Mouse (Mus musculus) olfactory bulb, adult 2 months (tissue): Measurements from ENCODE around the gene Tbx5. TPM values are rescaled to one million over a fixed set of nuclear protein-coding genes. Genes with fewer than 3 reads are reported as not detected.

ENCODE experiments used
- H3K27ac ChIP-seq: fragments of 200-500 bp; 2 replicates; pipeline ENCODE4 v1.5.1; 2012; ENCODE audit warnings: low read depth, low read length; ENCODE audit not compliant: insufficient read depth
- H3K4me1 ChIP-seq: fragments of 200-500 bp; 2 replicates; pipeline ENCODE4 v1.6.1; 2012; ENCODE audit warnings: low read length; ENCODE audit not compliant: control insufficient read depth, insufficient read depth
- H3K4me3 ChIP-seq: fragments of 200-500 bp; 2 replicates; pipeline ENCODE4 v1.5.1; 2012; ENCODE audit warnings: mild to moderate bottlenecking, low read depth, low read length, moderate library complexity; ENCODE audit not compliant: insufficient read depth
- CTCF ChIP-seq: fragments of 200-500 bp; IDR thresholded peaks from 2 replicates; pipeline ENCODE4 v1.5.1; 2012; ENCODE audit warnings: low read depth, mild to moderate bottlenecking, low read length, moderate library complexity; ENCODE audit not compliant: insufficient read depth
- POLR2A ChIP-seq: fragments of 200-500 bp; IDR thresholded peaks from 2 replicates; pipeline ENCODE4 v1.6.1; 2012; ENCODE audit warnings: mild to moderate bottlenecking, low read depth, low read length, moderate library complexity; ENCODE audit not compliant: insufficient read depth
- WGBS: fragments of 180-500 bp; shearing (Covaris S2); methylation state at CpG from one replicate; pipeline ENCODE4 v1.1.7; 2018; 5-methylcytosine and 5-hydroxymethylcytosine counted together
- polyA plus RNA-seq: library from polyadenylated mRNA; stranded (reverse); fragments of >200 nt; gene quantifications from 2 replicates; pipeline ENCODE4 v1.2.4, GENCODE M21; 2012; ENCODE audit warnings: low replicate concordance; ENCODE audit not compliant: missing spikeins, insufficient read depth, insufficient read length

Tbx5 gene
- polyA plus RNA-seq, result not detected in 2 replicates

GRCm38 (mm10) chr5:119832479-119832796, at the start of gene Tbx5:
TSS of gene Tbx5 (plus strand) at chr5:119832668.
- WGBS, result 3% methylated on average over 16 of the region's 16 CpGs
- Histone ChIP-seq H3K27ac (no peak within 1 kb of the TSS), H3K4me1 (peaks cover 4% of the 10 kb centered on the region; the same call in 1 of the 2 replicates), H3K4me3 (no peak within 1 kb of the TSS)
- no peak for TF ChIP-seq CTCF
- TF ChIP-seq POLR2A, result no peak

DNA sequence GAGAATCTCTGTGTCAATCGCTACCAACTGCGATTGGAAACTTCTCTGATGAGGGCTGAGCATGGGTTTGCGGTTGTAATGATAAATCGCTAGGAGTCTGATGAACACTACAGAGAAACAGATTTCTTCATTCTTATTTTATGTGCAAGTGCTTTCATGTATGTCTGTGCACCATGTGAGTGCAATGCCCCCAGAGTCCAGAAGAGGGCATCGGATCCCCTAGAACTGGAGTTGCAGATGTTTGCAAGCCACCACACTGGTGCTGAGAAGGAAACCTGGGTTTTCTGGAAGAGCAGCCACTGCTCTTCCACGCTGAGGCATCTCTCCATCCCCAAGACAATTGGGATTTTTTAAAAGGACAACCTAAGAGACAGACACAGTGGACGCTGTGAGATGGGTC, 46.5 kb upstream of the Tbx5 start:
- no peak for TF ChIP-seq CTCF
- no peak overlapping the region for H3K4me3 ChIP-seq
- no peaks in the 10 kb centered on the region for H3K4me1 ChIP-seq
- WGBS, result 93% methylated on average over 7 of the region's 7 CpGs
- no peak overlapping the region for H3K27ac ChIP-seq

GRCm38 (mm10) chr5:119791664-119792063, 40.8 kb upstream of the Tbx5 start:
- H3K4me3 ChIP-seq, result no peak overlapping the region
- TF ChIP-seq POLR2A (no peak), CTCF (no peak)
- no peak overlapping the region for H3K27ac ChIP-seq
- H3K4me1 ChIP-seq, result no peaks in the 10 kb centered on the region
- WGBS, result 14% methylated on average over 5 of the region's 5 CpGs

DNA sequence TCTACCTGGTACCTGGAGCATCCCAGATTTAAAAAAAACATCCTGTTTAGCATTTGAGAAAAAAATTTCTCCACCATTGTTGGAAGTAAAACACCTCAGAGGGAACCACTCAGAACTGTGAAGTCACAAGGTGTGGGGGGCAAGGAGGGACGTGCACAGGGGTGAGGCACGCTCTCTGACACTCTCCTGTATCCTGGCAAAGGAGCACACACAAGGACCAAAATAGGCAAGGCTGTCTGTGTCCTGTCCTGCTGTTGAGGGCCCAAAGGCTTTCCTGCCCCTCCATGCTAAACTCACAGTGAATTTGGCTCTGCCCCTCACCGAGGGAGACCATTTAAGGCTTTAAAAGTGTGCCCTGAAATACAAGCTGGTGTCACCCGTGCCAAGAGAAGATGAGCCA, 38.5 kb upstream of the Tbx5 start:
- Histone ChIP-seq H3K4me1 (no peaks in the 10 kb centered on the region), H3K27ac (no peak overlapping the region), H3K4me3 (no peak overlapping the region)
- TF ChIP-seq POLR2A (no peak), CTCF (no peak)
- WGBS, result 3% methylated on average over 4 of the region's 4 CpGs

- TF ChIP-seq POLR2A (no peak), CTCF (no peak)
- Histone ChIP-seq H3K4me3 (no peak overlapping the region), H3K27ac (no peak overlapping the region), H3K4me1 (no peaks in the 10 kb centered on the region)
- WGBS, result 6% methylated on average over 6 of the region's 6 CpGs
Measured at GRCm38 (mm10) chr5:119795376-119795775, 37.1 kb upstream of the Tbx5 start.

DNA sequence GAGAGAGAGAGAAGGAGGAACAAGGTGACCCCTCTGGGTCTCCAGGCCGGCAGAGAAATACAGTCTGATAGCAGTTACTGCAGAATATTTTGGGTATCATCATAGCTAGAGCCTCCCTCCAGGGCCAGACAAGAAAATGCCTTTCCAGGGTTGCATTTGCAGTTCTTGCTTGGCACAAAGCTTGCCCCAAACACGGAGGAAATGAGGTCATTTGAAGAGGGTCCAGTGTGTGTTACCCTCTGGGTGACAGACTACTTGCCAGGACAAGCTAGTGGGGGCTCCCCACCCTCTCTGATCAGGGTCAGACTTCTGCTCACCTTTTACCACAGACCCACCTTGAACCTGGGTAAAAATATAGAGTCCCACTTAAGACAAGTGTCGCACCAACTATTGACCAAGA, 36.7 kb upstream of the Tbx5 start:
- 18% methylated on average over 3 of the region's 3 CpGs for WGBS
- Histone ChIP-seq H3K27ac (no peak overlapping the region), H3K4me3 (no peak overlapping the region), H3K4me1 (no peaks in the 10 kb centered on the region)
- TF ChIP-seq CTCF, result no peak
- TF ChIP-seq POLR2A, result no peak

DNA sequence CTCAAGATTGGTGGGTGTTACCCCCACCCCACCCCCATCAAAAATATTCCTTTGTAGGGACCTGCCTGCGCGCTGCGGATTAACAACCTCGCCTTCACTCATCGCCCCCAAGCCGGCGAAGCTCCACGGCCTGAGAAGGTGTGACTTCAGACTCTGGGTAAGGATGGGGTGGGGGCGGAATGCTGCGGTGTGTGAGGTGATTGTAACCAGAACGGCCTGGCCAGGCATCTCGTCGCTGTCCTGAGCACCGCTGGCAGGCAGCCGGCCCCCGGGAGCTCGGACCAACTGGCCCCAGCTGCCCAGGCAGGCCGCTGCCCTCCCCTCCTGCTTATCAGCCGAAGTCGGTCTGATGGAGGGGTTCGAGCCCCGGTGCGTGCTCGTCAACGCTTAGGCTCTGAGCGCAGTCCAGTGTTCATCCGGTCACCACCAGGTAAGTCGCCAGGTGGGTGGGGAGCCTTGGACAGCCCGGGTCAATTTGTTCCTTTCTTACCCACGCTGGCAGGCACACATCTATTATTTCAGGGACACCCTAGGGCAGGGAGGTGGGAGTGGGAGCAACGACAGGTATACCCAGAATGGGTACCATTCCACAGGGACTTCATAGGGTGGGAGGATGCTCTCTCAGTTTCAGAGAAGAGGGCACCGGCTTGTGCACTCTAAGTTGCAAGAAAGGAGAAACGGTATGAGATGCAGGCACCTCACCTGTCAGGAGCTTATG, 35.9 kb upstream of the Tbx5 start:
- H3K4me1 ChIP-seq, result no peaks in the 10 kb centered on the region
- TF ChIP-seq CTCF, result no peak
- TF ChIP-seq POLR2A, result no peak
- WGBS, result 2% methylated on average over 33 of the region's 33 CpGs
- no peak overlapping the region for H3K4me3 ChIP-seq
- no peak overlapping the region for H3K27ac ChIP-seq

- Histone ChIP-seq H3K4me3 (no peak overlapping the region), H3K27ac (no peak overlapping the region), H3K4me1 (no peaks in the 10 kb centered on the region)
- no peak for TF ChIP-seq CTCF
- no peak for TF ChIP-seq POLR2A
- 2% methylated on average over 26 of the region's 26 CpGs for WGBS
Measured at GRCm38 (mm10) chr5:119797580-119798150, 34.8 kb upstream of the Tbx5 start.

- no peak overlapping the region for H3K4me3 ChIP-seq
- TF ChIP-seq CTCF (no peak), POLR2A (no peak)
- 10% methylated on average over 4 of the region's 4 CpGs for WGBS
- H3K4me1 ChIP-seq, result no peaks in the 10 kb centered on the region
- no peak overlapping the region for H3K27ac ChIP-seq
Measured at GRCm38 (mm10) chr5:119798261-119798660, 34.2 kb upstream of the Tbx5 start.
